Mouse (Mus musculus) hematopoietic stem cell, adult 5-6 weeks (primary cell): ENCODE results near the gene Elmod2. TPM values are rescaled to one million over a fixed set of nuclear protein-coding genes. Genes with fewer than 3 reads are reported as not detected.

Experiments
- ATAC-seq, 2 experiments: fragments of 125-278 bp in 1 of 2; replicated peaks in 1 of 2; 2 replicates each; pipeline ENCODE4 v1.8.0; 2016 to 2017; ENCODE audit warnings: inconsistent platforms in 2 of 2, mild to moderate bottlenecking in 2 of 2, moderate number of reproducible peaks in 2 of 2, low read depth in 1 of 2, moderate TSS enrichment in 1 of 2; ENCODE audit not compliant: low FRiP score in 2 of 2, poor library complexity in 2 of 2, severe bottlenecking in 2 of 2, insufficient read depth in 1 of 2, low TSS enrichment in 1 of 2
- total RNA-seq: library from RNA; stranded (forward); fragments of 172-1452, 232-1000 nt; gene quantifications from 2 replicates; pipeline ENCODE4 v1.2.3, GENCODE M21; 2017

Elmod2 gene
- total RNA-seq, 1 experiment from 2014 or later, result 25.4 TPM

DNA sequence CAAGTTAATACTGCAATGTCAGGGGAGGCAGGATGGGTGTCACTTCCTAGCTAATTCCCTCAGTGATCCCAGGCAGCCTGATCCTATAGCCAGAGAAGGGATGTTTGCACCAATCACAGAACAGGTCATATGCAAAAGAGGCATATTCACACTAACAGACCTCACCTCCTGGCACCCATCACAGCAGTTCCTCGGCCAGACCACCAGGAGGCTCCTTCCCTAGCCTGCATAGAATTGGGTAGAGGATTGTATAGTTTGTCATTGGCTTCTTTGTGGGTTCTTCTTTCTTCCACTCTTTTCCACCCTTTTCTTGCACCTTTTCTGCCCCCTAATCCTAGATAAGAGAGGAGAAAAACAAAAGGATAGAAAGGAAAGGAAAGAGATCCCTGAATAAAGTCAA lies 32.2 kb downstream of the Elmod2 start:
- peak; percentile 49 to 62; a peak in 1 of 4 replicates for ATAC-seq

DNA sequence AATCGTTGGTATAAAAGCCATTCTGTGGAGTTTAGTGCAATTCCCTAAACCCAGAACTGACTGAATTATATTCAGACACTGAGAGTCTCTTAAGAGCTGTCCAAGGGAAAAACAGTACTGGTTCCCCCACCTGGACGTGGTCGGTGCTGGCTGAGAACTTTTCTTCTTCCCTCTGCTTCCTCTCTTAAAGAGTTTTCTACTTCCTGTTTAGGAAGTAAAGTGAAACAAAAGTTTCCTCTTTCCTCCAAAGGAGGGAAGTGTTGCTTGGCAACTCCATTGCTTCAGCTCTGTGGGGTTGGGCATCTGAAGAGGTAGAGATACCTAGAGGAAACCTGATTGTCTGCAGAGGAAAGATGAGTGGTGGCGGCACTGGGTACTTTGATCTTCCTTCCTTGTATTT lies 34.9 kb downstream of the Elmod2 start:
- ATAC-seq, result no peak

DNA sequence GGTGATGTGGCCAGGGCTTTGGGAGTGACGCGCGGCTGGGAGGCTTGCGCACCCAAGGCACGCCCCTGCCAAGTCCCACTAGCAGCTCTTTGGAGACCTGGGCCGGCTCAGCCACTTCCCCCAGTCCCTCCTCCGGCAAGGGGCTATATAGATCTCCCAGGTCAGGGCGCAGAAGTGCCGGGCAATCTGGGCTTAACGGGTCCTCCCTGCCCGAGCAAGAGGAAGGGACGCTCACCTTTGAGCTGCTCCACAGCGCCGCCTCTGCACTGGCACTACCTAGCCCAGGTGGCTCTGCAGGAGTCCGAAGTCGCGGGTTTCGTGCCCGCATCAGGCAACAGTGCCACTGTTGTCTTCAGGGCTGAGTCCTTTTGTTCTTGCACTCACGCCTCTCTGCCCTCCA lies 42.1 kb downstream of the Elmod2 start, which contains the start of gene Ucp1:
TSS of gene Ucp1 (plus strand) at position 177 of the 400 bp plus-strand sequence.
- peak; percentile 29 to 46; a peak in 2 of 4 replicates for ATAC-seq

DNA sequence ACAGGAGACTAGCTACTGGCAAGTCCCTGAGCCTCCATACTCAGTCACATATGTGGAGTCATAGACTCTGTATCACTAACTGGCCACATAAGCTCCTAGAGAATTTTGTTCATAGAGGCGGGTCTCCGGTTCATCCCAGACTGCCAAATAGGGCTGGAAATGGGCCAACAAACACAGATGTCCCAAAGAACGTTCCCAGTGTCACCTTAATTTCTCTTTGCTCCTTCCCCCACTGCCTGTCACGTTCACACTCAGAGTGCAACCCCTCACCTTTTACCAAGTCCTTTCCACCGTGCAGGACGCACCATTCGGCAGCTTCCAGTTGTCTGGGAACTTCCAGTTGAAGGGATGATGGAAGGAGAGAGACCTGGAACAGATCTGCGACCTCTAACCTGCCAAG lies 46.9 kb downstream of the Elmod2 start:
- ATAC-seq, result no peak

DNA sequence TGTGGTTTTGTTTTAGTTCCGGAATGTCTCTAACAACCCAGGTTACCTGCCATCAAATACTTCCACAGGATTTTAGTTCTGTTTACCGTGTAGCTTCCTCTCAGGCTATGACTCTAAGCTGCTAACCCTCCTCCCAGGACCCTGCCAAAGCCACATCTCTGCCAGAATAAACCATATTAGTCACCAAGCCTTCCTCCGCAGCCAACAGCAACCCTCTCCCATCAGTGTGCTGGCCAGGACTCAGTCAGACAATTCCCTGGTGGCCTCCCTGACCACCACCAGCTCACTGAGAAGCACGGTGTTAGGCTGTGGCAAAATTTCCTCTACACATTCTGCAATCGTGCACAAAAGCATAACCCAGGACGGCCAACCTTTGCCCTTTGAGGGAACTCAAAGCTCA lies 53.9 kb downstream of the Elmod2 start:
- ATAC-seq, result no peak

DNA sequence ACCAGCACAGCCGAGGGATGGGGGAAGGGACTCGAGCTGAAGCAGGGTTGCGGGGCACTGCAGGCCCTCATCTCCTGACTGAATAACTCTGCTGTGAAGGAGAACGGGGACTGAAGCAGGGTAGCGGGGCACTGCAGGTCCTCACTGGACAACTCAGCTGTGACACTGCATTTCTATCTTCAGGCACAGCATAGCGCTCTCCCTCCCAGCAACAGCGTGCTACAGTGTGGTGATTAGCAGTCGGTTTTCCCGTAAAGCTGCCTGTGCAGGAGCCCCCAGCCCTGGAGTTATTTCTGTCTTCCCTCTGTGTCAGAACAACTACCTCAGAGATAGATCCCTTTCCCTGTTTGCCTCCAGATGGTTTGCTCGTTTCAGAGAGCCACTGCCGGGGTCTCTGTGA lies 57.8 kb downstream of the Elmod2 start:
- peak in 1 of 2 experiments; percentile 53; a peak in 1 of 4 replicates for ATAC-seq

DNA sequence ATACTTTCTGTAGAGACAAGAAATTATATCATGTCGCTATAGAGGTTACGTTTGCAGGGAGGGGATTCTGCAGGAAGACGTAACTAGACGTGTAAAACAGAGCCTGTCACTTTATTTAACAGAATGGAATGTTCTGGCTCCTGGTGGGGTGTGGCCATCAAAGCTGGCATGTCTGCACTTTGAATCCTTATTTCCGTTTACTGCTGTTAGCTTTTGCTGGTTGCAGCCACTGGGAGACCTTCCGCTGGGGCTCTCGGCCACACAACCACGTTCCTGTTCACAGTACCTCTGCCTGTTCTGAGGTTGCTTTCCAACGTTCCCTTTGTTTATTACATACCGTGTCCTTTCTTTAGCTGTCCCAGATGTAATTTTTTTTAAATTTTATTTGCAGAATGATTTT lies 59.8 kb downstream of the Elmod2 start:
- no peak for ATAC-seq

DNA sequence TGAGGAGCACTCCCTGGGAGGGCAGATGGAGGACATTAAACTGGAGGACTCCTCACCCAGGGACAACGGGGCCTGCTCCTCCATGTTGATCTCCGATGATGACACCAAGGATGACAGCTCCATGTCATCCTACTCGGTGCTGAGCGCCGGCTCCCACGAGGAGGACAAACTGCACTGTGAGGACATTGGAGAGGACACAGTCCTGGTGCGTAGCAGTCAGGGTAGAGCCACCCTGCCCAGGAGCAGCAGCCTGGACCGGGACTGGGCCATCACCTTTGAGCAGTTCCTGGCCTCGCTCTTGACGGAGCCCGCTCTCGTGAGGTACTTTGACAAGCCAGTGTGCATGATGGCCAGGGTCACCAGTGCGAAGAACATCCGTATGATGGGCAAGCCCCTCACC lies 61.1 kb downstream of the Elmod2 start:
- ATAC-seq, result no peak

Other genes with a start within 250 kb of the Elmod2 start
- 7.6 and 16.9 TPM in 2 replicates for gene Tbc1d9, start 167.1 kb downstream of the Elmod2 start, total RNA-seq
- 0.56 and 2.2 TPM in 2 replicates for gene Gm10645, start 166.3 kb downstream of the Elmod2 start, total RNA-seq
- not detected in 2 replicates for gene Ucp1, start 42.1 kb downstream of the Elmod2 start, total RNA-seq
- gene Mgat4d, start 16.0 kb upstream of the Elmod2 start, total RNA-seq, result not detected in 2 replicates
- gene Clgn, start 57.4 kb upstream of the Elmod2 start, total RNA-seq, result 0.25 TPM in 1 of 2 replicates, not detected in the other
- gene Scoc, start 125.9 kb upstream of the Elmod2 start, total RNA-seq, result 65.2 and 86.4 TPM in 2 replicates
- not detected in 2 replicates for gene Olfr370, start 203.3 kb upstream of the Elmod2 start, total RNA-seq
- gene Ndufb7, start 234.2 kb upstream of the Elmod2 start, total RNA-seq, result 103 and 142 TPM in 2 replicates